Mouse (Mus musculus) G1E (cell line): ENCODE results near the gene Tgfb1i1. TPM values are rescaled to one million over a fixed set of nuclear protein-coding genes. Genes with fewer than 3 reads are reported as not detected.

Experiments
- ATAC-seq: 2 replicates; pipeline ENCODE4 v1.8.0; 2016; ENCODE audit warnings: mild to moderate bottlenecking; ENCODE audit not compliant: insufficient number of reproducible peaks, poor library complexity, low FRiP score, severe bottlenecking; ENCODE audit errors: extremely low read depth
- DNase-seq: peaks from one replicate; pipeline ENCODE4 v3.0.0; 2012; ENCODE audit warnings: low spot score
- H3K27me3 ChIP-seq: 2 replicates; pipeline ENCODE4 v1.6.1; 2012; ENCODE audit warnings: mild to moderate bottlenecking, low read length, inconsistent platforms; ENCODE audit not compliant: insufficient read depth
- H3K36me3 ChIP-seq: replicated peaks from 2 replicates; pipeline ENCODE3; 2012; ENCODE audit warnings: mild to moderate bottlenecking, inconsistent platforms
- H3K4me1 ChIP-seq: 2 replicates; pipeline ENCODE4 v1.6.1; 2012; ENCODE audit warnings: low read depth, low read length, inconsistent platforms, mixed read lengths; ENCODE audit not compliant: insufficient read depth
- H3K4me3 ChIP-seq: 2 replicates; pipeline ENCODE4 v1.5.1; 2012; ENCODE audit warnings: low read depth, mild to moderate bottlenecking, inconsistent platforms, low read length, moderate library complexity, mixed read lengths
- H3K9me3 ChIP-seq: replicated peaks from 2 replicates; pipeline ENCODE4 v1.6.1; 2012; ENCODE audit warnings: inconsistent platforms
- CTCF ChIP-seq: IDR thresholded peaks from 2 replicates; pipeline ENCODE4 v1.5.1; 2012; ENCODE audit warnings: low read depth, low read length, inconsistent platforms, mixed read lengths
- GATA1 ChIP-seq: IDR thresholded peaks from 2 replicates; pipeline ENCODE4 v1.6.1; 2012; ENCODE audit warnings: borderline replicate concordance, low read length, inconsistent platforms, mixed read lengths
- GATA2 ChIP-seq: IDR thresholded peaks from 2 replicates; pipeline ENCODE4 v1.6.1; 2012; ENCODE audit warnings: low read depth, low read length, inconsistent platforms, borderline replicate concordance
- POLR2AphosphoS5 ChIP-seq: IDR thresholded peaks from 2 replicates; pipeline ENCODE4 v1.6.1; 2012; ENCODE audit warnings: low read depth, low read length, inconsistent platforms; ENCODE audit not compliant: insufficient replicate concordance
- TAL1 ChIP-seq: conservative IDR thresholded peaks from 2 replicates; pipeline ENCODE4 v1.6.1; 2012; ENCODE audit warnings: low read depth, low read length, inconsistent platforms, mixed read lengths
- polyA plus RNA-seq: library from polyadenylated mRNA; stranded (reverse); fragments of >175 nt; gene quantifications from 2 replicates; pipeline ENCODE4 v1.2.3, GENCODE M21; 2012
- total RNA-seq, 2 experiments: library from RNA; stranded (forward) in 1 of 2; stranded (reverse) in 1 of 2; fragments of 200-1000 nt in 1 of 2; fragments of >200 nt in 1 of 2; fragmentation: Nextera tagmentation in 1 of 2; gene quantifications; 2 replicates each; pipeline ENCODE4 v1.2.3; 2014 to 2017

Gene Tgfb1i1
- total and polyA plus RNA-seq, 3 experiments: 0.05 to 0.11 TPM; not detected in 1

DNA sequence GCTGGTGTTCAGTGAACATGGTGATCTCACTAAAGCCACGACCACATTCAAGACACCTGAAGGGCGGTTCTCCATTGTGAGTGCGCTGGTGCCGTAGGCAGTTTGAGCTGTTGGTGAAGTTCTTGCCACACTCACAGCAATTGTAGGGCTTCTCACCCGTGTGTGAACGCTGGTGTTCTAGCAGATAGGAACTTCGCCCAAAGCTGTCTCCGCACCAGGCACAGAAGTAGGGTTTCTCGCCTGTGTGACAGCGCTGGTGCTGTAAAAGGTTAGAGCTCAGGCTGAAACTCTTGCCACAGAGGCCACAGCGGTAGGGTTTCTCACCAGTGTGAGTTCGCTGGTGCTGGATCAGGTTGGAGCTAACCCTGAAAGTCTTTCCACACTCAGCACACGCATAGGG is 10.2 kb upstream of the Tgfb1i1 start:
- TF ChIP-seq GATA2 (no peak), GATA1 (no peak), POLR2AphosphoS5 (no peak), TAL1 (no peak), CTCF (no peak)
- peak overlapping the region; percentile 85; the same call in 1 of the 2 replicates for H3K4me3 ChIP-seq
- ATAC-seq: no peak

DNA sequence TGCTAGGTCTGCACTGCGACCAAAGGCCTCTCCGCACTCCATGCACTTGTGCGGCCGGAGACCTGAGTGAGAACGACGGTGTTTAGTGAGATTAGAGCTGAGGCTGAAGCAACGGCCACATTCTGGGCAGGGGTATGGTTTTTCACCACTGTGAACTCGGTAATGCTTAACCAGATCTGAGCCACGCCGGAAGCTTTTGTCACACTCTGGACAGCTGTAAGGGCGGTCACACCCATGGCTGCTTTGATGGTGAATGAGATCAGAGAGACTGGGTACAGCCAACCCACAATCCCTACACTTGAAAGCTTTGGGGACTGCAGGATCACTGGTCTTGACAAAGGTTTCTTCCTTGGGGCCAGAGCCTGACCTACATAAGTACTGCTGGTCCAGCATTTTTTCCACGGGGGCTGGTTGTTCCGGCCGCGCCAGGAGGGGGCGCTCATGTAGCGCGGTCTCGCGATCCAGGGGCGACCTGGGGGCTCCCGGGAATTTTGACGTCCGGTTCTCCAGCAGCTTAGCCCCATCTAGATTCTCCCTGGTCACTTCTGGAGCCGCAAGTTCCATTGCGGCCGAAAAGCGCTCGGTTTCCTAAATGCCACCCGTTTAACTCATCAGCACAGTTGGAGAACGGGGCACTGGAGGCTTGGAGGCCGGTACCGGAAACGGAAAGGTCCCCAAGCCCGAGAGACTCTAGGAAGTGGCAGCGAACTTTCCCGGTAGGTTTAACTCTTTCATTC is 9.6 kb upstream of the Tgfb1i1 start, which contains the start of gene Armc5:
Armc5 (plus strand) TSS at position 487 of the 737 bp plus-strand sequence.
- no peaks in the 10 kb centered on the region for H3K27me3 ChIP-seq
- peaks cover 42% of the 10 kb centered on the region for H3K4me1 ChIP-seq
- peak; percentile 83 for DNase-seq
- no peaks in the 10 kb centered on the region for H3K9me3 ChIP-seq
- peak within 1 kb of the TSS; percentile 85 for H3K4me3 ChIP-seq
- H3K36me3 ChIP-seq: peaks cover 50% of the 10 kb centered on the region
- no peak for ATAC-seq
- TF ChIP-seq GATA1: no peak
- TF ChIP-seq CTCF: peak; percentile 64

More for the DNA sequence above, 10.2 kb upstream of the Tgfb1i1 start:
- H3K4me1 ChIP-seq: peaks cover 37% of the 10 kb centered on the region
- no peak for DNase-seq
- peaks cover 4% of the 10 kb centered on the region; the same call in 1 of the 2 replicates for H3K27me3 ChIP-seq
- no peaks in the 10 kb centered on the region for H3K9me3 ChIP-seq
- peaks cover 44% of the 10 kb centered on the region for H3K36me3 ChIP-seq

DNA sequence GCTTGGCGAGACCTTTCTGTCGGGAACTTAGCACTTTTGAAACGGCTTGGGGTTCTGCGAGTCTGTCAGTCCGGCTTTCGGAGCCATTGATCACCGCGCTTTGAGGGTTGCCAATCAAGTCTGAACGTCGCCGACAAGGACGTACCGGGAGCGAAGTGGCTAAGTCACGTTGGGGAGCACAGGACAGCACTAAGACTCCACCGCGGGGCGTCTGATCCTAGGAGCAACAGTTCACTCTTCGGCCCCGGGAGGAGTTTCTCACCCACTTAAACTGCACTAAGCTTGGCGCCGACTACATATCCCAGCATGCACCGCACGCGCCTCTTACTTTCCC is 9.1 kb upstream of the Tgfb1i1 start:
- peak overlapping the region; percentile 85 for H3K4me3 ChIP-seq
- ATAC-seq (no peak), DNase-seq (no peak)
- H3K27me3 ChIP-seq: no peaks in the 10 kb centered on the region; the same call in 1 of the 2 replicates
- H3K36me3 ChIP-seq: peaks cover 55% of the 10 kb centered on the region
- H3K4me1 ChIP-seq: peaks cover 44% of the 10 kb centered on the region
- no peak for TF ChIP-seq TAL1
- no peak for TF ChIP-seq GATA1
- TF ChIP-seq CTCF: no peak
- TF ChIP-seq GATA2: no peak
- no peak for TF ChIP-seq POLR2AphosphoS5
- H3K9me3 ChIP-seq: no peaks in the 10 kb centered on the region

DNA sequence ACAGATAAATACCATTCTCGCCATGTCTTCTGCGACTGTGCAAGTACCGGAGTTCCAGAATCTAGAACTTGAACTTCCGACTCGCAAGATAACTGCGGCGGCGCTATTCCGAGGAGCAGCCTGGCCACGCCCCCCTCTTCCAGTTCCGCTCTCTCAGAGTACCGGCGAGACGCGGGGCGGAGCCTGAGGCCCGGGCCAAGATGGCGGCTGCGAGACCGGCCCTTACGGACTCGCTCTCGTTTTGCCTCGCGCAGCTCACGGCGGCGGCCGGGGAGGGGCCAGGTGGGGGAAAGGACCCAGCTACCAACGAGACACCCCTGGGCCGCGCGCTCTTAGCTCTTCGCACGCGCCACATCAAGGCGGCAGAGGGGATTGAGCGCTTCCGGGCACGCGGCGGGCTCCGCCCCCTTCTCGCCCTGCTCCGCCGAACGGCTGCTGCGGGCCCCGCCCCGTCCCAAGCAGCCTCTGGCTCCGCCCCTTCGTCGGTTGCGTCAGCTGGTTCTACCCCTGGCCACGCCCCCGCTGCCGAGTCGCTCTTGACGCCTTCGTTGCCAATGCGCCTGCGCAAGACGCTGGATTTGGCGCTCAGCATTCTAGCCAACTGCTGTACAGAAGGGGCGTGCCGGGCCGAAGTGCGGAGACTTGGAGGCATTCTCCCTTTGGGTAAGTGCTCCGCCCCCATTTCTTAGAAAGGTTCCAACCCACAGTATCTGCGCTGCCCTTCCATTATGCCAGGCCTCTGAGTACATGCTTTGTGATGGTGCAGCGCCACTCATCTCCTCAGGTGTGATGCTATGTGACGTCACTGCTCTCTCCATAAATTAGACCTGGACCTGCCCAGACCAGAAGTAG is 8.5 kb upstream of the Tgfb1i1 start, which contains the start of gene 9130023H24Rik:
9130023H24Rik (minus strand) TSS at position 105 of the 852 bp plus-strand sequence.
- Histone ChIP-seq H3K36me3 (peaks cover 61% of the 10 kb centered on the region), H3K4me1 (peaks cover 44% of the 10 kb centered on the region), H3K27me3 (no peaks in the 10 kb centered on the region; the same call in 1 of the 2 replicates), H3K4me3 (peak within 1 kb of the TSS; percentile 85), H3K9me3 (no peaks in the 10 kb centered on the region)
- ATAC-seq (peak; percentile 73), DNase-seq (peak; percentile 94)
- TF ChIP-seq CTCF: no peak
- TF ChIP-seq GATA2: no peak
- TF ChIP-seq TAL1: no peak
- no peak for TF ChIP-seq GATA1
- no peak for TF ChIP-seq POLR2AphosphoS5

DNA sequence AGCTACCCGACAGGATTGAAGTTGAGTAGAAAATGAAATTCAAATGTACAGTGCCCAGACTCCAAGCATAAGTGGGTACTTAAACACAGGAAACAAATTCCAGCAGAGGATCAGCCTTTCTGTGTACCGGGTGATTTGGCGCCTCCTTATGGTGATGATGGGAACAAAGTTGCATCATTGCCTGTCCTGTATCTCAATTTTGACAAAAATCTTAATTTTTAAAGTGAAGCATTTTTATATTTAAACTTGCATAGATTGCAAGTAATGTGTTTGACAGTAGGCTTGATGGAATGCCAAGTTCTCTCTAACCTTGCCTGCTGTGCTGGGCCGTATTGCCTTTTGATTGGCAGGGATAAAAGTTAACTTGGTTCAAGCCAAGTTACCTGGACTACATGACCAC is 7.6 kb upstream of the Tgfb1i1 start:
- Histone ChIP-seq H3K36me3 (peaks cover 66% of the 10 kb centered on the region), H3K27me3 (no peaks in the 10 kb centered on the region; the same call in 1 of the 2 replicates), H3K4me3 (peak overlapping the region; percentile 85), H3K4me1 (peaks cover 44% of the 10 kb centered on the region), H3K9me3 (no peaks in the 10 kb centered on the region)
- ATAC-seq (no peak), DNase-seq (no peak)
- TF ChIP-seq POLR2AphosphoS5 (no peak), TAL1 (no peak), GATA2 (no peak), GATA1 (no peak), CTCF (peak; percentile 62)

DNA sequence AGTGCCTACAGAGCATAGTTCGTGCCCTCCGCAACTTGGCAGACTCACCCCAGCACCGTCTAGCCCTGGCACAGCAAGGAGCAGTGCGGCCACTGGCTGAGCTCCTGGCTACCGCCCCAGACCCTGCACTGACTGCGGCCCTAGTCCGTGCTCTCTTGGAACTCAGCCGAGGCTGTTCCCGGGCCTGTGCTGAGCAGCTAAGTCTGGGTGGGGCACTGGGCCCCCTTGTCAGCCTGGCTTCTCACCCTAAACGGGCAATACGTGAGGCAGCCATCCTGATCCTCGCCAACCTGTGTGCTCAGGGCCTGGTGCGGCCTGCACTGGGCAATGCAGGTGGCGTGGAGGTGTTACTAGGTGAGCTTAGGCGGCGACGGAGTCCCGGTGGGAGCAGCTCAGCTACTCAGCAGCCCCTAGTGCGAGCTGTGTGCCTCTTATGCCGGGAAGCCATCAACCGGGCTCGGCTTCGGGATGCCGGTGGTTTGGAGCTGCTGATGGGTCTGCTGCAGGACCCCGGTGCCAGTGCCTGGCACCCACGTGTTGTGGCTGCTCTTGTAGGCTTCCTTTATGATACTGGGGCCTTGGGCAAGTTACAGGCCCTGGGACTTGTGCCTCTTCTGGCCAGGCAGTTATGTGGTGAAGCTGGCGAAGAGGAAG is 6.4 kb upstream of the Tgfb1i1 start:
- TF ChIP-seq CTCF (no peak), TAL1 (no peak), POLR2AphosphoS5 (no peak), GATA2 (no peak), GATA1 (no peak)
- peaks cover 75% of the 10 kb centered on the region for H3K36me3 ChIP-seq
- no peaks in the 10 kb centered on the region for H3K9me3 ChIP-seq
- H3K27me3 ChIP-seq: no peaks in the 10 kb centered on the region; the same call in 1 of the 2 replicates
- peaks cover 44% of the 10 kb centered on the region for H3K4me1 ChIP-seq
- DNase-seq: no peak
- no peak for ATAC-seq
- H3K4me3 ChIP-seq: no peak overlapping the region; the same call in 1 of the 2 replicates
